Mouse (Mus musculus) mammary gland, adult 2 months (tissue): ENCODE results near the gene Sec22a. TPM values are rescaled to one million over a fixed set of nuclear protein-coding genes. Genes with fewer than 3 reads are reported as not detected.

Experiments
- polyA plus RNA-seq: library from polyadenylated mRNA; depleted of rRNA; stranded (reverse); fragments of >200 nt; gene quantifications from 2 replicates; pipeline ENCODE4 v1.2.3, GENCODE M21; 2012; ENCODE audit warnings: low replicate concordance; rRNA removed

Gene Sec22a
- polyA plus RNA-seq = 5.9 and 19.5 TPM in 2 replicates

GRCm38 (mm10) chr16:35363150-35364062 is at the start of gene Sec22a:
Gene Sec22a, minus strand, starts transcription at chr16:35363918.

Other genes starting within 250 kb of the Sec22a start
- gene Adcy5, start 209.0 kb downstream of the Sec22a start, polyA plus RNA-seq = 38.9 and 50.3 TPM in 2 replicates
- gene Pdia5, start 127.0 kb upstream of the Sec22a start, polyA plus RNA-seq = 5.8 and 7.6 TPM in 2 replicates
- 2.3 and 3.3 TPM in 2 replicates for gene Sema5b, start 177.2 kb upstream of the Sec22a start, polyA plus RNA-seq